Mouse (Mus musculus) megakaryocyte-erythroid progenitor cell, adult 5-6 weeks (primary cell): ENCODE data around the gene Grxcr1. TPM values are rescaled to one million over a fixed set of nuclear protein-coding genes. Genes with fewer than 3 reads are reported as not detected.
A peak's percentile ranks its signal among the peaks of the same experiment; 100 is the strongest.

Experiments used
- ATAC-seq: replicated peaks from 2 replicates; pipeline ENCODE4 v1.8.0; 2016; ENCODE audit warnings: mild to moderate bottlenecking, inconsistent platforms; ENCODE audit not compliant: severe bottlenecking, poor library complexity, low FRiP score, low TSS enrichment
- total RNA-seq, 2 experiments: library from RNA; stranded (forward) in 1 of 2; stranded (reverse) in 1 of 2; fragments of 200-1000, 215-1000 nt in 1 of 2; fragments of >200 nt in 1 of 2; fragmentation: Nextera tagmentation in 1 of 2; gene quantifications; 2 replicates each; pipeline ENCODE4 v1.2.3; 2014 to 2017

The Grxcr1 gene
- total RNA-seq (2014; fragmentation: Nextera tagmentation) (not detected in 2 replicates), total RNA-seq (2017) (not detected in 2 replicates)

DNA sequence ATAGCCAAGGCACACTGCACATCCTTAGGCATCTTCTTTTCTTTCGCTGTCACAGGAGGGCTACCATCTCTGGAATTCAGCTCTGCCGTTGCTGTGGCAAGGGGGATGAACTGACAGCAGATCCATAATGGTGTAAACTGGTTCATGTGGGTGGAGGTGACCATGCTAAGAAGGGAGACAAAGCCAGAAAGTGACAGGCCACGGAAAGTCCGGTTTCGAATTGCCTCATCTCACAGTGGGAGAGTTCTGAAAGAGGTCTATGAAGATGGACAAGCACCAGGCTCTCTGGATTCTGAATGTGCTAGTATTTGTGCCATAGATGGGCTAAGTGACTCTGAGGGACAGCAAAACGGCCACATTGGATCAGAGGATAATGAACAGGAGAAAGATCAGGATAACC, at the start of gene Grxcr1:
Gene Grxcr1 (plus strand): TSS at position 92 of the 400 bp plus-strand sequence.
- no peak for ATAC-seq

GRCm38 (mm10) chr5:67981946-67982526, 49.6 kb upstream of the Grxcr1 start:
- ATAC-seq = no peak

DNA sequence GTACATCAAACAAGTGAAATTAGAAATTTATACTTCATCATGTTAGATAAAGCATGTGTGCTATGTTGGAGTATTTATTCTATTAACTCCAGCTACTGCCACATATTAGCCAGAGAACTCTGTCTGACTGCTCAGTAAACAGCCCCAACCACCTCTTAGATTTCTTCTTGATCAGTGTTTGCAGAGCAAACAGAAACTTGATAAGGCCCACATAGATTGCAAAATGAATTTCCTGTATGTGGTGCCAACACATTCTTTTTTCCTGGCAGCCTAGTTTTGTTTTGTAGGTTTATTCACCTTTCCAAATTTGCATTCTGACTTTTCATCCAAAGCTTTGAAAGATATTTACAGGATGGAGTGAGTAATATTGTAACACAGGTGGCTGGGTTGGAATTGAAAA, 41.2 kb upstream of the Grxcr1 start:
- ATAC-seq = no peak

GRCm38 (mm10) chr5:68002611-68003010, 29.0 kb upstream of the Grxcr1 start:
- ATAC-seq = peak; percentile 85

- ATAC-seq = no peak
Observed at GRCm38 (mm10) chr5:68003904-68004303, 27.7 kb upstream of the Grxcr1 start.

GRCm38 (mm10) chr5:68004419-68004818, 27.2 kb upstream of the Grxcr1 start:
- no peak for ATAC-seq

DNA sequence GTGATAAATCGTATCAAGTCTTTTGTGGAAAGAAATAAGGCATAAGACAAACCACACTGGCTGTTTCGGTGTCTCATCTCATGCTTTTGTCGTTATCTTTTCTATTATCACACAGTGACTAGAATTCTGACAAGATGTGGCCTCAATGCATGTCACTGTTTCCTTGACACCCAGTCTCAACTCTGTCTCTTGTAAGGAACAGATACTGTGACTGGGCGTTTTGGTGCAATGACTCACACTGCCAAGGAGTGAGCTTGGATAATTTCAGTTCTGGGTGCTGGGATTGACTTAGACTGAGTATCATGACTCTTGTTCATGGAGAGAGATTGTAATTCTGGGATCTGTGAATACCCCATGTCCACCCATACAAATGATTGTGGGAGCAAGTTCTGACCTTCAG, 24.6 kb upstream of the Grxcr1 start:
- ATAC-seq = no peak

DNA sequence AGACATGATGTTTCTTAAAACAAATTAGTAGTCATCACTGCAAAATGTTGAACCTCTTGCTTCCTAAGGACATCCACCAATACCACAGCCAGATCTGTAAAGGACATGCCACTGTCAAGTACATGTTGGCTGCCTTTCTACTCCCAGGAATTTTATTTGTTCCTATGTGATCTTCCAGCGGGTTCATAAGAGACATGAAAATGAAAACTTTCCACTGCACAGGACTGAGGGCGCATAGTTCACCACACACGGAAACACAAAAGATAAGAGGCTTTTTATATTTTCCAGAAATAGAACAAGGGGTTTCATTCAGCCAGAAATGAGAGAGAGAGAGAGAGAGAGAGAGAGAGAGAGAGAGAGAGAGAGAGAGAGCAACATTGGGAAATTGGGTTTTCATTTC, 20.1 kb upstream of the Grxcr1 start:
- ATAC-seq = no peak

- ATAC-seq = peak; percentile 90
Observed at GRCm38 (mm10) chr5:68012618-68013017, 19.0 kb upstream of the Grxcr1 start.

GRCm38 (mm10) chr5:68020870-68021269, 10.8 kb upstream of the Grxcr1 start:
- ATAC-seq = no peak

- ATAC-seq = no peak
Observed at GRCm38 (mm10) chr5:68026658-68027422, 4.8 kb upstream of the Grxcr1 start.

DNA sequence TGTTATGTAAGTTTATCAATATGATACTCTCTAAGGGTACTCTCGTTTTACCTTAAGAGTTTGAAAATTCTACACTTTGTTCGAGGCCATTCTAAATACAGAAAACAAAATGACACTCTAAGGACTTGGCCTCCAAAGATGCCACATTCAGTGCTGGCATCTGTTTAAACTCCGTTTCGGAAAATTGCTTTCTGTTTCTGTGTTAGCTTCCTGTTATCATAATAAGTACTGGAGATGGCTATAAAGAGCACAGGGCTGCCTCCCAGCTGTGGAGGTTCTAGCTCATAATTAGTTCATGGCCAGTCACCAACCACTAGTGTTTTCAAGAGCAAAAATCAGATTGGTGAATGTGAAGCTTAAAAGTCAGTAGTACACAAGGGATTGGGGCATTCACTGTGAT, 4.2 kb upstream of the Grxcr1 start:
- no peak for ATAC-seq

GRCm38 (mm10) chr5:68033345-68033744, 1.7 kb downstream of the Grxcr1 start:
- no peak for ATAC-seq

- ATAC-seq = 0 out of 2 replicates have a peak, but pooled peaks have one; percentile 26
Observed at GRCm38 (mm10) chr5:68039077-68039476, 7.4 kb downstream of the Grxcr1 start.

DNA sequence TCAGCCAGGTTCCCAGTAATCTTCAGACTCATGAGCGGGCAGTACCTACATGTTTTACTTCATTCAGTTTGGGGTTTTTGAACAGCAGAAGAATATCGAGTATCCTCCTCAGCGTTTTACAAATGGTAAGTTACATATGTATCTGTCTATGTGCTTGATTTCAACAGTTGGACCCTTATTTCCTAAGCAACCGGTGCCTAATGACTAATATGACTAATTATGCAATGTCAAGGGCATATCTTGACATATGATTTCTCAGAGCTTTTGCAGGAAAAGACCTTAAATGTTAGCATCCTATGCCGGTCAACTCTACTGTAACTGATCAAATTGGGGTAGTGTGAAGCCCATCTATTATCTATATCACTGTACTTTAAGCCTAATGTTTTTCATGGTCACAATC, 11.7 kb downstream of the Grxcr1 start:
- no peak for ATAC-seq

- no peak for ATAC-seq
Observed at GRCm38 (mm10) chr5:68048783-68049182, 17.1 kb downstream of the Grxcr1 start.

DNA sequence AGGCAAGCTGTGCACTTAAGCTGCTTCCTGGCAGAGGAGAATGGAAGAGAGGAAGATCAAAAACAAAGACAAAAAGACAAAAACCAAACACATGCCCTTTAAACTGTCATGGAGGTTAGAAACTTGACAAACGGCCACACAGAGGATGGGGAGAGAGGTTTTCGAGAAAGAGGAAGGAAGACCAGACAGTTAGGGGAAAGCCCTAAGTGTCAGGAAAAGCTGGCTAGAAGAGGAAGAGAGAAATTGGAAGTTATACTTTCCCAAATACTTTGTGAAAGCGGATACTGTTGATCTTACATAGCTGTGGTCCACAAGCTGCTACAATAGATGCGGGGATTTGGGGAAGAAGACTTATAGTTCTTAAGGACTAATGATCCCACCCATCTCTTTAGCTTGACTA, 17.9 kb downstream of the Grxcr1 start:
- ATAC-seq = no peak

DNA sequence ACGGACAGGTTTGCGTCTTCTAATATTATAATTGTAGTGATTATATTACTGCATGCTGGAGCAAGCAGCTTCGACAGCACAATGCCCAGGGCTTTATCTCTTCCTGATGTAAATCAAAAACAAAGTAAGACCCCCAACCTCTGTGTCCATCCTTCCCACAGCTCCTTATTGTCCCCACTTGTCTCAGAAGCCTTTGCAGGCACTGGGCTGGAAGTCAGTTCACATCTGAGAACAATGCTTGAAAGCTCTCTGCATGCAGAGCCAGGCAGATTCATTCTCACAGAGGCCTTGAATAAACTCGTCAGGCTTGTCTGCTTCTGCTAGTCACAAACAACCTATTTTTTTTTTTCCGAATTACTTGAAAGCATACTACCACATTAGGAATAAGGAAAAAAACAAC, 19.5 kb downstream of the Grxcr1 start:
- no peak for ATAC-seq

DNA sequence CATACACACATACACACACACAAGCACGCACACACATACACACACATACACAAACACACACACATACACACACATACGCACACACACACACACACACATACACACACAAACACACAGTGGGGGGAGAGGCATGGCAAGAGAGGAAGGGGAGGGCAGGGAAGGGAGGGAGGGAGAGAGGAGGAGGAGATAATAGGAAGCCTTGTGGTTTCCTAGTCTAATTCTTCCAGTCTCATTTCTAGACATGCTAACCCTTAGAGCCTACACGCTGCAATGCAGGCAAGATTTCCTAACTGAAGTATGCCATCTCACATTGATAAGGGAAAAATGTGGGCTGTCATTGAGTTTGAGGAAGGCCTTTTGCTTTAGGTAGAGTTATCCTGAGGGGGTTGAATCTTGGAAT, 25.9 kb downstream of the Grxcr1 start:
- ATAC-seq = no peak

- no peak for ATAC-seq
Observed at GRCm38 (mm10) chr5:68068694-68069093, 37.1 kb downstream of the Grxcr1 start.

DNA sequence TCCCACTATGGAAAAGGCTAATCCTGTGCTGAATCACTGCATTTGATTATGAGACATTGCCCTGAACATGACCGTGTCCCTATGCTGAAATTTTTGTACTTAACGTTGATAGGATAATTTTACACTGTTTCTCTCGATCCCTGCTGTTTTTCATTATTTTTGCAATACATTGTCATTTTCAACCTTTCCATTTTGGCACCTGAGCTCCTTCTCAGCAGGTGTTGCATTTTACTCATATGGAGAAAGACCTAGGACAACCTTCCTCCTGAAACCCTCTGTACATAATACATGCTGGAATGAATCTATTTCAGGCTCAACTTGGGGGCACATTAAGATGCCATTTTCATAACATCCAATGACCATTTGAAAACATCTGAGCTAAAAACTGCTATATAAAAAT, 38.7 kb downstream of the Grxcr1 start:
- ATAC-seq = no peak
